Mouse (Mus musculus) forebrain, embryonic 14.5 days (tissue): Measurements from ENCODE around the gene Abca5. TPM values are rescaled to one million over a fixed set of nuclear protein-coding genes. Genes with fewer than 3 reads are reported as not detected.
"Not testable (repeated sequence)": the region's sequence is repeated elsewhere in the genome, so short reads cannot be mapped to it uniquely, and the experiment has no call there.

Experiments used
- ATAC-seq: fragments of 200-750 bp; cut with Nextera tagmentation; 2 replicates; pipeline ENCODE4 v1.8.0; 2017; ENCODE audit warnings: mild to moderate bottlenecking, moderate library complexity
- DNase-seq: peaks from one replicate; pipeline ENCODE4 v3.0.0-alpha.2; 2015; ENCODE audit warnings: low spot score
- H3K27ac ChIP-seq: fragments of 300-500 bp; sonication (generic); 2 replicates; pipeline ENCODE4 v1.5.1; 2014; ENCODE audit warnings: low read depth, mild to moderate bottlenecking, control low read depth, low read length, moderate library complexity
- H3K27me3 ChIP-seq: fragments of 300-500 bp; sonication (generic); replicated peaks from 2 replicates; pipeline ENCODE4 v1.6.1; 2014; ENCODE audit warnings: low read length, control low read depth, mixed read lengths; ENCODE audit not compliant: control insufficient read depth, insufficient read depth
- H3K36me3 ChIP-seq: fragments of 300-500 bp; sonication (generic); 2 replicates; pipeline ENCODE4 v1.6.1; 2014; ENCODE audit warnings: low read length, control low read depth; ENCODE audit not compliant: control insufficient read depth, insufficient read depth
- H3K4me1 ChIP-seq: fragments of 300-500 bp; sonication (generic); 2 replicates; pipeline ENCODE4 v1.6.1; 2014; ENCODE audit warnings: antibody characterized with exemption, low read length, control low read depth; ENCODE audit not compliant: control insufficient read depth, insufficient read depth
- H3K4me2 ChIP-seq: fragments of 300-500 bp; sonication (generic); 2 replicates; pipeline ENCODE4 v1.6.1; 2014; ENCODE audit warnings: mild to moderate bottlenecking, control low read depth, low read length
- H3K4me3 ChIP-seq: fragments of 300-500 bp; sonication (generic); 2 replicates; pipeline ENCODE4 v1.5.1; 2014; ENCODE audit warnings: low read depth, low read length, control low read depth
- H3K9ac ChIP-seq: fragments of 300-500 bp; sonication (generic); 2 replicates; pipeline ENCODE4 v1.6.1; 2014; ENCODE audit warnings: mild to moderate bottlenecking, low read length, control low read depth, moderate library complexity
- H3K9me3 ChIP-seq: fragments of 300-500 bp; sonication (generic); replicated peaks from 2 replicates; pipeline ENCODE4 v1.6.1; 2016; ENCODE audit warnings: low read length, control low read depth, mixed read lengths; ENCODE audit not compliant: control insufficient read depth
- WGBS: fragments of 180-500 bp; shearing (Covaris S2); extraction: QIAGEN DNeasy Blood & Tissue Kit; methylation state at CpG from one replicate; pipeline ENCODE4 v1.1.7; 2014; 5-methylcytosine and 5-hydroxymethylcytosine counted together
- polyA plus RNA-seq: library from polyadenylated mRNA; unstranded; fragments of >200 nt; fragmentation: Nextera tagmentation; extraction: Ambion mirVana; gene quantifications from 2 replicates; pipeline ENCODE4 v1.2.1, GENCODE M21; 2014

The Abca5 gene
- polyA plus RNA-seq, 1 experiment from 2014 or later, result 11.6 TPM

GRCm38 (mm10) chr11:110367638-110368037 lies 30.1 kb upstream of the Abca5 start:
- no peaks in the 10 kb centered on the region for H3K9me3 ChIP-seq
- WGBS, result 92% methylated on average over 13 of the region's 13 CpGs
- no peaks in the 10 kb centered on the region for H3K4me1 ChIP-seq

GRCm38 (mm10) chr11:110366902-110367301 lies 29.4 kb upstream of the Abca5 start:
- DNase-seq, result no peak
- Histone ChIP-seq H3K9me3 (no peaks in the 10 kb centered on the region), H3K9ac (no peak overlapping the region), H3K4me1 (no peaks in the 10 kb centered on the region), H3K4me3 (no peak overlapping the region), H3K36me3 (no peaks in the 10 kb centered on the region), H3K27me3 (no peaks in the 10 kb centered on the region), H3K4me2 (no peak overlapping the region), H3K27ac (no peak overlapping the region)
- 73% methylated on average over 3 of the region's 3 CpGs for WGBS
- no peak for ATAC-seq

More at GRCm38 (mm10) chr11:110367638-110368037, 30.1 kb upstream of the Abca5 start:
- no peaks in the 10 kb centered on the region for H3K27me3 ChIP-seq
- H3K4me2 ChIP-seq, result no peak overlapping the region
- H3K9ac ChIP-seq, result no peak overlapping the region
- no peak overlapping the region for H3K4me3 ChIP-seq
- no peak overlapping the region for H3K27ac ChIP-seq
- no peaks in the 10 kb centered on the region for H3K36me3 ChIP-seq
- DNase-seq (no peak), ATAC-seq (no peak)

GRCm38 (mm10) chr11:110365016-110365415 lies 27.5 kb upstream of the Abca5 start:
- Histone ChIP-seq H3K27me3 (no peaks in the 10 kb centered on the region), H3K4me1 (no peaks in the 10 kb centered on the region), H3K27ac (no peak overlapping the region), H3K4me3 (no peak overlapping the region), H3K9ac (no peak overlapping the region), H3K9me3 (no peaks in the 10 kb centered on the region), H3K36me3 (no peaks in the 10 kb centered on the region), H3K4me2 (no peak overlapping the region)
- 78% methylated on average over 3 of the region's 3 CpGs for WGBS
- ATAC-seq (no peak), DNase-seq (peak; percentile 54)

- Histone ChIP-seq H3K4me3 (no peak overlapping the region), H3K9me3 (no peaks in the 10 kb centered on the region), H3K4me2 (no peak overlapping the region), H3K27me3 (no peaks in the 10 kb centered on the region), H3K27ac (no peak overlapping the region), H3K36me3 (no peaks in the 10 kb centered on the region), H3K4me1 (no peaks in the 10 kb centered on the region), H3K9ac (no peak overlapping the region)
- 74% methylated on average over 16 of the region's 16 CpGs for WGBS
- DNase-seq (peak; percentile 64), ATAC-seq (no peak)
Measured at GRCm38 (mm10) chr11:110357756-110358551, 20.4 kb upstream of the Abca5 start.

GRCm38 (mm10) chr11:110355131-110355530 lies 17.6 kb upstream of the Abca5 start:
- not testable (repeated sequence) for H3K9me3 ChIP-seq, H3K27me3 ChIP-seq, H3K27ac ChIP-seq, H3K36me3 ChIP-seq, H3K9ac ChIP-seq, H3K4me1 ChIP-seq, DNase-seq, ATAC-seq, H3K4me2 ChIP-seq, H3K4me3 ChIP-seq
- 84% methylated on average over 9 of the region's 9 CpGs for WGBS

- Histone ChIP-seq H3K27ac (no peak overlapping the region), H3K36me3 (no peaks in the 10 kb centered on the region), H3K9me3 (no peaks in the 10 kb centered on the region), H3K4me2 (no peak overlapping the region), H3K27me3 (no peaks in the 10 kb centered on the region), H3K9ac (no peak overlapping the region), H3K4me3 (no peak overlapping the region), H3K4me1 (no peaks in the 10 kb centered on the region)
- DNase-seq (no peak), ATAC-seq (no peak)
- WGBS, result 88% methylated on average over 9 of the region's 9 CpGs
Measured at GRCm38 (mm10) chr11:110354261-110354660, 16.7 kb upstream of the Abca5 start.

- Histone ChIP-seq H3K4me1 (no peaks in the 10 kb centered on the region), H3K27ac (no peak overlapping the region), H3K9me3 (no peaks in the 10 kb centered on the region), H3K36me3 (no peaks in the 10 kb centered on the region), H3K9ac (no peak overlapping the region), H3K27me3 (no peaks in the 10 kb centered on the region), H3K4me2 (no peak overlapping the region), H3K4me3 (no peak overlapping the region)
- DNase-seq (no peak), ATAC-seq (no peak)
- 80% methylated on average over 2 of the region's 2 CpGs for WGBS
Measured at GRCm38 (mm10) chr11:110348170-110348569, 10.7 kb upstream of the Abca5 start.

GRCm38 (mm10) chr11:110347768-110348167 lies 10.3 kb upstream of the Abca5 start:
- Histone ChIP-seq H3K4me2 (no peak overlapping the region), H3K4me3 (no peak overlapping the region), H3K36me3 (no peaks in the 10 kb centered on the region), H3K27me3 (no peaks in the 10 kb centered on the region), H3K9me3 (no peaks in the 10 kb centered on the region), H3K9ac (no peak overlapping the region), H3K27ac (no peak overlapping the region), H3K4me1 (no peaks in the 10 kb centered on the region)
- DNase-seq (no peak), ATAC-seq (no peak)
- WGBS, result 69% methylated on average over 6 of the region's 6 CpGs

- no peak overlapping the region for H3K27ac ChIP-seq
Measured at GRCm38 (mm10) chr11:110336814-110337288, 665 bp downstream of the Abca5 start.

More at GRCm38 (mm10) chr11:110336814-110337288, 665 bp downstream of the Abca5 start:
- peak overlapping the region; percentile 75 for H3K9ac ChIP-seq
- under 1% methylated on average over 18 of the region's 18 CpGs for WGBS
- peak; percentile 47 for DNase-seq
- H3K4me2 ChIP-seq, result peak overlapping the region; percentile 85
- peak overlapping the region; percentile 77 for H3K4me3 ChIP-seq
- H3K4me1 ChIP-seq, result 0 out of 2 replicates have a peak, but pooled peaks cover 3% of the 10 kb centered on the region
- peak; percentile 47 for ATAC-seq
- H3K36me3 ChIP-seq, result no peaks in the 10 kb centered on the region
- H3K9me3 ChIP-seq, result no peaks in the 10 kb centered on the region
- no peaks in the 10 kb centered on the region for H3K27me3 ChIP-seq
